Mouse (Mus musculus) hindbrain, embryonic 10.5 days (tissue): ENCODE measurements at regions not wholly inside any gene's neighbourhood (a gene's known extent, or its start where the extent isn't known, plus 50 kb on each side); places are given as distances from the start of the nearest gene placed in this dataset.

Experiments
- DNase-seq: peaks from one replicate; pipeline ENCODE4 v3.0.0-alpha.2; 2017; ENCODE audit warnings: low spot score
- H3K27ac ChIP-seq: fragments of 300-500 bp; sonication (generic); 2 replicates; pipeline ENCODE4 v1.5.1; 2016; ENCODE audit warnings: mild to moderate bottlenecking, moderate library complexity
- H3K27me3 ChIP-seq: fragments of 300-500 bp; sonication (generic); 2 replicates; pipeline ENCODE4 v1.6.1; 2016; ENCODE audit warnings: mild to moderate bottlenecking; ENCODE audit not compliant: poor library complexity, insufficient read depth, severe bottlenecking
- H3K36me3 ChIP-seq: fragments of 300-500 bp; sonication (generic); 2 replicates; pipeline ENCODE4 v1.6.1; 2016; ENCODE audit warnings: mild to moderate bottlenecking, moderate library complexity
- H3K4me1 ChIP-seq: fragments of 300-500 bp; sonication (generic); replicated peaks from 2 replicates; pipeline ENCODE4 v1.6.1; 2016; ENCODE audit warnings: mild to moderate bottlenecking
- H3K4me3 ChIP-seq: fragments of 300-500 bp; sonication (generic); 2 replicates; pipeline ENCODE4 v1.5.1; 2016; ENCODE audit warnings: mild to moderate bottlenecking, moderate library complexity
- H3K9me3 ChIP-seq: fragments of 300-500 bp; sonication (generic); 2 replicates; pipeline ENCODE4 v1.6.1; 2016; ENCODE audit warnings: mild to moderate bottlenecking, moderate library complexity
- WGBS: fragments of 180-500 bp; shearing (Covaris S2); methylation state at CpG from one replicate; pipeline ENCODE4 v1.1.7; 2016; 5-methylcytosine and 5-hydroxymethylcytosine counted together

DNA sequence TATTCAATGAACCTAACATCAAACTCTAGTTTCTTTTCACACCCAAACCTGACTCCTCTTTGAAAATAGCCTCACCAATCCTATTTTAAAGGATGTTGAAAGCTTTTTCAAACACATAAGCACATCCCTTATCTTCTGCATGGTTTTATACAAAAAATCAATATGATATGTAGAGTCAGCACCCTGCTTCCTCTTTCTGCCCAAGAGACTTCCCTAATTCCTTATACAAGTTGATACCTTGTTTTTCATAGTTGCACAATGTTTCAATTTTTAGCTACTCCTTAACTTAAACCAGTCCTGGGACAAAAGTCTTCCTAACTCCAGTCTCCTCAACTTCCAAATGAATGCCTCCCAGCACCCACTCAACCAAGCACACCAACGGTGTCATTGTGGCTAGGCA is 266.1 kb upstream of the Dynlrb2 start:
- no peaks in the 10 kb centered on the region for H3K36me3 ChIP-seq
- peaks cover 54% of the 10 kb centered on the region for H3K27me3 ChIP-seq
- WGBS = 100% methylated on average over 1 of the region's 1 CpGs
- H3K4me1 ChIP-seq = peaks cover 8% of the 10 kb centered on the region; the same call in 1 of the 2 replicates
- H3K9me3 ChIP-seq = no peaks in the 10 kb centered on the region
- no peak for DNase-seq
- H3K27ac ChIP-seq = no peak overlapping the region
- no peak overlapping the region for H3K4me3 ChIP-seq

DNA sequence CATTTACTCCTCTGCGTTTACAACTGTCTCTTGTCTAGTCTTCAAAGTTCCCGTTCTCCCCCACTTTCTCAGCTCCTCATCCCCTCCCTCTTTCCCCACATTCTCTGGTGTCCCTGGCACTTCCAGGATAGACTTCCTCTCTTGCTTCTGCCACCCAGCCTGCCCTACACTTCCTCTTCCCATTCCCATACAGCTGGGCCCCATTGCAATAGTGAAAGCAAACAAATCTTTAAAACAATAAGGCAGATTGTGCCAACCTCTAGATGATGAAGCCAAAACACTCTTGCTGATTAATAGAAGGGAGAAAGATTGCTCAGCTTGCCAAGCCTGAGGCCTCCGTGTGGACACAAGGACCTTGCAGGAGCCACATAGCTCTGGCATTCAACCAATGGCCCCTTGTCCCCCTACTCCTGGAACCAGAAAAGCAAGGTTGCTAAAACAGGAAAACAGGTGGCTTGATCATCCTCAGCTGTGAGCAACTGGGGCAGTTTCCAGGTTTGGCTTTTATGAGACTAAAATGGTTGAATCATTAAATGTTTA is 267.1 kb upstream of the Dynlrb2 start:
- Histone ChIP-seq H3K27ac (no peak overlapping the region), H3K4me3 (no peak overlapping the region), H3K36me3 (no peaks in the 10 kb centered on the region), H3K4me1 (no peaks in the 10 kb centered on the region), H3K27me3 (peaks cover 60% of the 10 kb centered on the region), H3K9me3 (no peaks in the 10 kb centered on the region)
- no peak for DNase-seq
- WGBS = 88% methylated on average over 3 of the region's 3 CpGs

DNA sequence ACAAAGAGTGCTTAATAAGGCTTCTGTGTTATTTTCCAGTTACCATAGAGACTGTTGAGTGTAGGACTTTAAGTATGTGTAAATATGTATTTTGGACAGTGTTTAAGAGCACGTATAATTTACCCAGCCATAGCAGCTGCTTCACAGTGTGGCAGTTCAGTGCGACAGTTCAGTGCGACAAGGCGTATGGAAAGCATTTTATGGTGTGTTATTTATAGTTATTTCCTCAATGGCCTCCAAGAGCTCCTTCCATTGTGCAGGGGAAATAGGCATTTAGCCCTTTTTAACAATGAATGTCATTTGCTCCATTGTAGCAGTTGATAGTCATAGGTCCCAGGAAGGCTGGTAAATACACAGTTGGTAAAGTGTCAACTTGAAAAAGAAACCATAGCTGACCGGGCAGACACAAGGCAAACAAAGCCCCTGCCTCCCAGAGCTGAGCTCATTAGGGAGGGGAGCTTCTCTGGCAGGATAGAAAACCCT is 275.1 kb upstream of the Dynlrb2 start:
- Histone ChIP-seq H3K27ac (no peak overlapping the region), H3K9me3 (0 out of 2 replicates have a peak, but pooled peaks cover 2% of the 10 kb centered on the region), H3K4me3 (no peak overlapping the region), H3K36me3 (no peaks in the 10 kb centered on the region), H3K4me1 (peaks cover 19% of the 10 kb centered on the region; the same call in 1 of the 2 replicates), H3K27me3 (peaks cover 50% of the 10 kb centered on the region)
- 19% methylated on average over 5 of the region's 5 CpGs for WGBS
- DNase-seq = peak; percentile 42

DNA sequence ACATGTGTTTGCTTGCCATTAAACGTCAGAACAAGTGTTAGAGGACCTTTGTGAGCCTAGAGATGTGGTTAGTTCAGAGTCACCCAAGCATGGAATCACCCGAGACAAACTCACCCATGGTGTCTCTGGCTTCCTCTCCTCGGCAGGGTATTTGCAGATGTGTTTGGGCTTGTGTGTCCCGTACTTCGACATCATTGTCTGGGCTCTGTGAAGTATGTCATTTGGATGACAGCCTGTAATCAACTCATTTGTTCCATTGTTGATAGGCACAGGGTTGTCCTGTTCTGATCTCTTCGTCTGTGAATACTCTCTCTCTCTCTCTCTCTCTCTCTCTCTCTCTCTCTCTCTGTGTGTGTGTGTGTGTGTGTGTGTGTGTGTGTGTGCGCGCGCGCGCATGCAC is 277.8 kb upstream of the Dynlrb2 start:
- WGBS = 66% methylated on average over 11 of the region's 11 CpGs
- H3K36me3 ChIP-seq = no peaks in the 10 kb centered on the region
- H3K27ac ChIP-seq = no peak overlapping the region
- H3K9me3 ChIP-seq = 0 out of 2 replicates have a peak, but pooled peaks cover 2% of the 10 kb centered on the region
- no peak for DNase-seq
- peaks cover 19% of the 10 kb centered on the region; the same call in 1 of the 2 replicates for H3K4me1 ChIP-seq
- no peak overlapping the region for H3K4me3 ChIP-seq
- H3K27me3 ChIP-seq = peaks cover 26% of the 10 kb centered on the region

DNA sequence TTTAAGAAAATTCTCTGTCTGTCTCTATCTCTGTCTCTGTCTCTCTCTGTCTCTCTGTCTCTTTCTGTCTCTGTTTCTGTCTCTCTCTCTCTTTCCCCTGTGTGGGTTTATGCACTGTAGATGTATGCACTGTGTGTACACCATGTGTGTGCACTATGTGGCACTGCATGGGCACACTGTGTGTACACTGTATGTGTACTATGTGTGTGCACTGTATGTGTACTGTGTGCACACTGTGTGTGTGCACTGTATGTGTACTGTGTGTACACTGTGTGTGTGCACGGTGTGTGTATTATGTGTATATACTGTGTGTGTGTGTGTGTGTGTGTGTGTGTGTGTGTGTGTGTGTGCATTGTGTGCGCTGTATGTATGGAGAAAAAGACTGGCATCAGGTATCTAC is 281.5 kb upstream of the Dynlrb2 start:
- Histone ChIP-seq H3K27me3 (0 out of 2 replicates have a peak, but pooled peaks cover 7% of the 10 kb centered on the region), H3K36me3 (no peaks in the 10 kb centered on the region), H3K27ac (no peak overlapping the region), H3K4me3 (no peak overlapping the region), H3K4me1 (peaks cover 7% of the 10 kb centered on the region; the same call in 1 of the 2 replicates), H3K9me3 (0 out of 2 replicates have a peak, but pooled peaks cover 2% of the 10 kb centered on the region)
- WGBS = 95% methylated on average over 2 of the region's 2 CpGs
- no peak for DNase-seq

DNA sequence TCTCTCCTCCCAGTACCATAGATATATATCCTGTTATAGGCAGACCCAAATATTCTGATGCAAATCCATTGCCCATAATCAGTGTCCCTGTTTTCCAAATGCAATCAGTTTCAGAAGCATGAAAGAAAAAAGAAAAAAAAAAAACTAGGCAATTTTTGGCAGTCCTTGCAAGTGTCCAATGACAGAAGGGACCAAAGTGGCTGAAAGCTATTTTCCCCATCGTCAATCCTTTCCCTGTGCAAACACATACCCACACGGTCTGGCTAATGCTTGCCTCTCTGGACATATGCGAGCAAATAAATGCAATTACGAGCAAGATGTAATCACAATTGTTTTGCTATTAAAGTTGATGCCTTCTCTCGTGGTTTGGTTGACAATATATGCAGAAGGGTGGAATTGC is 288.9 kb upstream of the Dynlrb2 start:
- no peak overlapping the region for H3K4me3 ChIP-seq
- no peak for DNase-seq
- H3K27ac ChIP-seq = no peak overlapping the region
- 88% methylated on average over 5 of the region's 5 CpGs for WGBS
- no peaks in the 10 kb centered on the region for H3K4me1 ChIP-seq
- H3K36me3 ChIP-seq = no peaks in the 10 kb centered on the region
- no peaks in the 10 kb centered on the region for H3K9me3 ChIP-seq
- no peaks in the 10 kb centered on the region for H3K27me3 ChIP-seq

DNA sequence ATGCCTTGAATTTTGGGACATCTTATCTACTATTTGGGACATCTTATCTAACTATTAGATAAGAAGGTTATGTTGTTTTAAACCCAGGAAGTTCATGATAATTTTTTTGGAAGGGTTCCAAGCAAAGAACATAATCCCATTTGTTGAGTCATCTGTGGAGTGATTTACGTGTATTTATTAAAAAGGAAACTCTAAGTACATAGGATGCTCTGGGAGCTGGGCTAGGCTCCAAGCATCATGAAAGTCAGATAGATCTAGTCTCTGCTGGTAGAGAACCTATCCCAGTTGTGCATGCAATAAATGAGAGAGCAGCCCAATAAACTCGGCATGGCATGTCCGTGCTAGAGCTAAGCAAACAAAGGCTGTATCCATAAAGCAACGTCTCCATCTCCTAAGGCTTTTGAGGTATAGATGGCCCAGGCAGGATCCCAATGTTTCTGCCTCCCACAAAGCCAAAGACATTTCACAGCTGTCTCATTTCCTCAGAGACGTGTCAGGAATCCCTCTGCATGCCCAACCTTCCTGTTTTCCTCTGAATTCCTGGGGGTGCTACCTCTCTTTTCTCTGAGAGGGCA is 289.4 kb upstream of the Dynlrb2 start:
- 75% methylated on average over 5 of the region's 5 CpGs for WGBS
- H3K36me3 ChIP-seq = no peaks in the 10 kb centered on the region

DNA sequence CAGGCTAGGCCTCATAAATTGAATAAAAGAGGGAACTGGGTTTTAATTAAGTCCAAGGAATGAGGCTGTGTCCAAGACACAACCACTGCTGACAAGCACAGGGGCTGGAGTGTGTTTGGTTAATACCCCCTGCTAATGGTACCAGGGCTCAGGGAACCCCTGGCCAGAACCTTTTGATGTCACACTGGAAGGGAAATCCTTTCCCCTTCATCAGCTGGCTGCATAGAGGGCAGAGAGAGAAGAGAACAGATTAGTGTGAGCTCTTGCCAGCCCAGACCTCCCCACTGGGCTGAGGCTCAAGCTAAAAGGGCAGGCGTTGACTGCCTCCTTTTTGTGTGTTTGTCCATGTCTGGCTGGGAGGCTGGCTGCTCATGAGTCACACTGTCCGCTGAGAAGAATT is 301.1 kb upstream of the Dynlrb2 start:
- Histone ChIP-seq H3K4me1 (0 out of 2 replicates have a peak, but pooled peaks cover 6% of the 10 kb centered on the region), H3K27me3 (no peaks in the 10 kb centered on the region), H3K36me3 (no peaks in the 10 kb centered on the region), H3K4me3 (no peak overlapping the region), H3K27ac (no peak overlapping the region), H3K9me3 (peaks cover 8% of the 10 kb centered on the region)
- WGBS = 36% methylated on average over 2 of the region's 2 CpGs
- no peak for DNase-seq

More for the DNA sequence above, 289.4 kb upstream of the Dynlrb2 start:
- Histone ChIP-seq H3K4me3 (no peak overlapping the region), H3K9me3 (no peaks in the 10 kb centered on the region), H3K27me3 (no peaks in the 10 kb centered on the region), H3K4me1 (no peaks in the 10 kb centered on the region), H3K27ac (no peak overlapping the region)
- no peak for DNase-seq

DNA sequence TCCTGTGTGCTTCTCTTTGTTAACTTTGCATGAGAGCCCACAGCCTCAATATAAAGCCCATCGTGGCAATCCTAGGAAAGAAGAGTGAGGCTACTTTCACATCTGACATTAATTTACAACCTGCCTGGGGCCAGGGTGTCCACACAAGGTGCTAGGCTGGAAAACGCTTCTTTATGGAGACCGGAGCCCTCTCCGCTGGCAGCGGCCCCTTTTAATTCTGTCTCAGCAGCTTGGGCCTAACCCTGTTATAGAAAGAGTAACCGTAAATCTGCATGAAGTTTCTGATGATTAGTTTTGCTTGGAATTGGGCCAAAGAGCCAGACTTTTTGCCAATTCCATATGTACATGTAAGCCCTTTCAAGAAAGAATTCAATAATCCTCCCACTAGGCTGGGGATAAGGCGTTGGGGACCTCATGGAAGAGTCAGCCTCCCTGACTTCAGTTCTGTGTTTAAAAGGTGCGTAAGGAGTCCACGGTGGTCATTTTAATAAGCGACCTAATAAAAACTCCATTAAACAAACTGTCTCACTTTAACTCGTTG is 304.2 kb upstream of the Dynlrb2 start:
- H3K27me3 ChIP-seq = no peaks in the 10 kb centered on the region
- 0 out of 2 replicates have a peak, but pooled peaks cover 6% of the 10 kb centered on the region for H3K4me1 ChIP-seq
- no peak for DNase-seq
- 88% methylated on average over 11 of the region's 11 CpGs for WGBS
- no peak overlapping the region for H3K4me3 ChIP-seq
- no peak overlapping the region for H3K27ac ChIP-seq
- H3K9me3 ChIP-seq = no peaks in the 10 kb centered on the region
- H3K36me3 ChIP-seq = no peaks in the 10 kb centered on the region

DNA sequence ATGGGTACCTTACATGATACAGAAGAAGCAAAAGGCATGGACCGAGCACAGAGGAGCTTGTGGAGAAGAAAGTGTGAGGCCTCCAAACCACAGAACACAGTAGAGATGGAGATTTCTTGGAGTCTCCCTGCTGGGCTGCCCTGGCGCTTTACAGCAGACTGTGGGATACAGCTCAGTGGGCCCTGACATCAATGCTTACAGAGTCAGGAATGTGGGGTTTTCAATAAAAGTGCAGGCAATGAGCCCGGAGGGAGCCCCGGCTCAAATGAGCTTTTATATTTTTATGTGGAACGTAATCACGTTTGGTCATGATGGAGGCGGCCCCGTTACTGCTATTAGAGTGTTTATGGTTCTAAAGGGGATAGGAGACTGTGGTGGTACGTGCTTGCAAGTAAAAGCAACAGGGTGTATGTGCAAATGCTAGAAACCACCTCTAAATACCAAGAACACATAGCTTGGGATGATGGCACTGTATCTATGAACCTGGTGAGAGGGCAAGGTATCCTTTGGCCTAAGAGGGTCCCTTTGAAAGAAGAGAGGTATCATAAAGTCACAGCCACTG is 308.1 kb upstream of the Dynlrb2 start:
- Histone ChIP-seq H3K36me3 (no peaks in the 10 kb centered on the region), H3K27me3 (no peaks in the 10 kb centered on the region), H3K4me1 (peaks cover 12% of the 10 kb centered on the region), H3K9me3 (no peaks in the 10 kb centered on the region), H3K27ac (no peak overlapping the region), H3K4me3 (no peak overlapping the region)
- 90% methylated on average over 9 of the region's 9 CpGs for WGBS
- no peak for DNase-seq

DNA sequence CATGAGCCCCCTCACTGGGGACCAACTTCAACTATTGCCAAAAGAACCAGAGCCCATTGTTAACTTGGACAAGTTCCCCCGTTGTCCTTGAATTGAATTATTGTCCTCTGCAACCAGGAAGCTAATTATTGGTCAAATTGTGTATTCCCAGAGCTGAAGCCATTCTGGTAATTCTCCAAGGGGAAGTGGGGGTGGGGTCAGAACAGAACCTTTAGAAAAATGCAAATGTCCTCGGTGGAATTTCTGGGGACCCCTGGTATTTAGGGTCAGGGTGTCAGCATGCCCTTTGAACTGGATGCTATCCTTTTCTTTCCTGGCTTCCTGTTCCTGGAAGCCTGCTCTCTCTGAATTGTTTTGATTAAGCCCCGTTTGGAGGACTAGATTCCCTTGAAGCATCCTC is 312.7 kb upstream of the Dynlrb2 start:
- H3K36me3 ChIP-seq = no peaks in the 10 kb centered on the region
- no peaks in the 10 kb centered on the region for H3K9me3 ChIP-seq
- H3K4me3 ChIP-seq = no peak overlapping the region
- H3K4me1 ChIP-seq = peaks cover 13% of the 10 kb centered on the region
- no peak for DNase-seq
- WGBS = 23% methylated on average over 3 of the region's 3 CpGs
- H3K27me3 ChIP-seq = no peaks in the 10 kb centered on the region
- no peak overlapping the region for H3K27ac ChIP-seq

DNA sequence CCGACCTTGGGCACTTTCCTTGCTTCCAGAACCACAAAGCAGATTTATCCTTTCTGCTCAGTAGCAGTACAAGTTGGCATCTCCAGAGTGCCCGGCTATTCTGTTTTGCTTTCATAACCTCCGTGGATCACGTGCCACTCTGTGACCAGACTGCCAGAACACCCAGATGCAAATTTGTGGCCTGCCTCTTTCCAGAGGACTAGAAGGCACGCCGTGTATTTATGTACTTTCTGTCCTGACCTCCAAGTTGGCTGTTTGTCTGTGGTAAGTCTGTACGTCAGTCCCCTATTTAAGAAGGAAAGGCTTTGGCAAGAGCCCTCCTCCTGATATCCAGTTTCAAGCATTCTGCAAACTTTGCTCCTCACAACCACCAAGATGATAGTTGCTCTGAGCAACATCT is 319.6 kb upstream of the Dynlrb2 start:
- DNase-seq = no peak
- Histone ChIP-seq H3K27me3 (no peaks in the 10 kb centered on the region), H3K27ac (no peak overlapping the region), H3K36me3 (no peaks in the 10 kb centered on the region), H3K4me3 (no peak overlapping the region), H3K9me3 (no peaks in the 10 kb centered on the region), H3K4me1 (no peaks in the 10 kb centered on the region; the same call in 1 of the 2 replicates)
- WGBS = 89% methylated on average over 7 of the region's 7 CpGs

DNA sequence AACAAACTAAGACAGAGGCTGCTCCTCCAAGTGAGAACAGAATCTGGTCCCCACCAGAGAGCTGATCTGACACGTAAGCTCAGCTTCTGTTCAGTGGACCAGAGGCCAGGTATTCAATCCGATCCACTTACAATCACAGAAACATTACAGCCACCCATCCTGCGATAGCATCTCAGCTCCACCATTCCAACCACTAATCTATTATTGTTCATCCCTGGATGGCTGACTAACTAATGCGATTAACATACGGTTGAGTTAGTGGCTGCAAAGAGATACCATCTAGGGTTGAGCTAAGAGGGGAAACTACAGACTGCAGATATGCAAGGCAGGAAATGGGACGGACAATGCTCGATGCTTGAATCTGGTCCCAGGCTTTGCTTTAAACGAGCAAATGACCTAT is 320.5 kb upstream of the Dynlrb2 start:
- Histone ChIP-seq H3K4me3 (no peak overlapping the region), H3K36me3 (no peaks in the 10 kb centered on the region), H3K4me1 (no peaks in the 10 kb centered on the region; the same call in 1 of the 2 replicates), H3K27ac (no peak overlapping the region), H3K27me3 (no peaks in the 10 kb centered on the region), H3K9me3 (no peaks in the 10 kb centered on the region)
- 87% methylated on average over 8 of the region's 8 CpGs for WGBS
- no peak for DNase-seq
